Mouse (Mus musculus) hindbrain, embryonic 16.5 days (tissue): ENCODE data around the gene Vash2. TPM values are rescaled to one million over a fixed set of nuclear protein-coding genes. Genes with fewer than 3 reads are reported as not detected.
"Not testable (repeated sequence)": the region's sequence is repeated elsewhere in the genome, so short reads cannot be mapped to it uniquely, and the experiment has no call there.

Experiments used
- ATAC-seq: fragments of 200-750 bp; cut with Nextera tagmentation; 2 replicates; pipeline ENCODE4 v1.8.0; 2017; ENCODE audit warnings: moderate TSS enrichment, moderate library complexity
- H3K27ac ChIP-seq: fragments of 300-500 bp; sonication (generic); 2 replicates; pipeline ENCODE4 v1.5.1; 2014; ENCODE audit warnings: low read depth, mild to moderate bottlenecking, control low read depth, low read length, moderate library complexity
- H3K27me3 ChIP-seq: fragments of 300-500 bp; sonication (generic); replicated peaks from 2 replicates; pipeline ENCODE4 v1.6.1; 2014; ENCODE audit warnings: low read length; ENCODE audit not compliant: control insufficient read depth, insufficient read depth
- H3K36me3 ChIP-seq: fragments of 300-500 bp; sonication (generic); 2 replicates; pipeline ENCODE4 v1.6.1; 2014; ENCODE audit warnings: mild to moderate bottlenecking, low read length, moderate library complexity, mixed read lengths; ENCODE audit not compliant: control insufficient read depth, insufficient read depth
- H3K4me1 ChIP-seq: fragments of 300-500 bp; sonication (generic); 2 replicates; pipeline ENCODE4 v1.6.1; 2014; ENCODE audit warnings: low read depth, low read length; ENCODE audit not compliant: control insufficient read depth, insufficient read depth
- H3K4me2 ChIP-seq: fragments of 300-500 bp; sonication (generic); 2 replicates; pipeline ENCODE4 v1.6.1; 2014; ENCODE audit warnings: mild to moderate bottlenecking, low read length, control low read depth, moderate library complexity
- H3K4me3 ChIP-seq: fragments of 300-500 bp; sonication (generic); 2 replicates; pipeline ENCODE4 v1.5.1; 2014; ENCODE audit warnings: mild to moderate bottlenecking, low read length, control low read depth, moderate library complexity
- H3K9ac ChIP-seq: fragments of 300-500 bp; sonication (generic); 2 replicates; pipeline ENCODE4 v1.6.1; 2014; ENCODE audit warnings: low read depth, mild to moderate bottlenecking, control low read depth, low read length, moderate library complexity
- H3K9me3 ChIP-seq: fragments of 300-500 bp; sonication (generic); 2 replicates; pipeline ENCODE4 v1.6.1; 2014; ENCODE audit warnings: mild to moderate bottlenecking, low read length, moderate library complexity; ENCODE audit not compliant: control insufficient read depth
- WGBS: fragments of 180-500 bp; shearing (Covaris S2); extraction: QIAGEN DNeasy Blood & Tissue Kit; methylation state at CpG from one replicate; pipeline ENCODE4 v1.1.7; 2014; 5-methylcytosine and 5-hydroxymethylcytosine counted together
- polyA plus RNA-seq: library from polyadenylated mRNA; unstranded; fragments of >200 nt; fragmentation: Nextera tagmentation; extraction: Ambion mirVana; gene quantifications from 2 replicates; pipeline ENCODE4 v1.2.1, GENCODE M21; 2015

Vash2 gene
- polyA plus RNA-seq, 1 experiment from 2014 or later, result 76.5 TPM

GRCm38 (mm10) chr1:190944109-190944760 lies 34.9 kb downstream of the Vash2 start:
- Histone ChIP-seq H3K9me3 (no peaks in the 10 kb centered on the region), H3K27me3 (no peaks in the 10 kb centered on the region), H3K36me3 (peaks cover 55% of the 10 kb centered on the region), H3K4me3 (no peak overlapping the region), H3K27ac (no peak overlapping the region), H3K4me1 (no peaks in the 10 kb centered on the region), H3K9ac (no peak overlapping the region), H3K4me2 (no peak overlapping the region)
- WGBS, result 49% methylated on average over 6 of the region's 6 CpGs
- ATAC-seq, result peak; percentile 83

- no peaks in the 10 kb centered on the region for H3K27me3 ChIP-seq
- no peak for ATAC-seq
- no peak overlapping the region for H3K9ac ChIP-seq
- H3K4me1 ChIP-seq, result no peaks in the 10 kb centered on the region
- no peak overlapping the region for H3K4me2 ChIP-seq
- H3K36me3 ChIP-seq, result peaks cover 47% of the 10 kb centered on the region
- 81% methylated on average over 7 of the region's 7 CpGs for WGBS
- no peak overlapping the region for H3K27ac ChIP-seq
- no peaks in the 10 kb centered on the region for H3K9me3 ChIP-seq
- no peak overlapping the region for H3K4me3 ChIP-seq
Observed at GRCm38 (mm10) chr1:190939803-190940202, 39.3 kb downstream of the Vash2 start.

GRCm38 (mm10) chr1:190930181-190930580 lies 48.9 kb downstream of the Vash2 start:
- H3K36me3 ChIP-seq, result peaks cover 4% of the 10 kb centered on the region; the same call in 1 of the 2 replicates
- no peak for ATAC-seq
- no peaks in the 10 kb centered on the region for H3K9me3 ChIP-seq
- H3K27me3 ChIP-seq, result no peaks in the 10 kb centered on the region
- WGBS, result 90% methylated on average over 6 of the region's 6 CpGs
- H3K4me2 ChIP-seq, result no peak overlapping the region
- peaks cover 12% of the 10 kb centered on the region for H3K4me1 ChIP-seq
- no peak overlapping the region for H3K4me3 ChIP-seq
- H3K9ac ChIP-seq, result no peak overlapping the region
- H3K27ac ChIP-seq, result no peak overlapping the region

- Histone ChIP-seq H3K9me3 (no peaks in the 10 kb centered on the region), H3K4me3 (peak overlapping the region; percentile 73), H3K4me1 (peaks cover 12% of the 10 kb centered on the region), H3K4me2 (peak overlapping the region; percentile 75), H3K27ac (peak overlapping the region; percentile 99), H3K9ac (peak overlapping the region; percentile 93), H3K27me3 (no peaks in the 10 kb centered on the region), H3K36me3 (peaks cover 3% of the 10 kb centered on the region; the same call in 1 of the 2 replicates)
- no peak for ATAC-seq
- 8% methylated on average over 27 of the region's 27 CpGs for WGBS
Observed at GRCm38 (mm10) chr1:190929010-190929695, 49.9 kb downstream of the Vash2 start.

GRCm38 (mm10) chr1:190928370-190929009 lies 50.6 kb downstream of the Vash2 start:
- no peaks in the 10 kb centered on the region for H3K27me3 ChIP-seq
- ATAC-seq, result peak; percentile 98
- peak overlapping the region; percentile 75 for H3K4me2 ChIP-seq
- peak overlapping the region; percentile 93 for H3K9ac ChIP-seq
- peaks cover 12% of the 10 kb centered on the region for H3K4me1 ChIP-seq
- peak overlapping the region; percentile 99 for H3K27ac ChIP-seq
- no peaks in the 10 kb centered on the region for H3K36me3 ChIP-seq
- peak overlapping the region; percentile 73 for H3K4me3 ChIP-seq
- no peaks in the 10 kb centered on the region for H3K9me3 ChIP-seq
- WGBS, result under 1% methylated on average over 48 of the region's 79 CpGs

- H3K4me2 ChIP-seq, result peak overlapping the region; percentile 68
- H3K9ac ChIP-seq, result peak overlapping the region; percentile 93
- H3K9me3 ChIP-seq, result no peaks in the 10 kb centered on the region
- peak overlapping the region; percentile 73 for H3K4me3 ChIP-seq
- H3K27ac ChIP-seq, result peak overlapping the region; percentile 99
- H3K36me3 ChIP-seq, result no peaks in the 10 kb centered on the region
- peaks cover 12% of the 10 kb centered on the region for H3K4me1 ChIP-seq
- WGBS, result 20% methylated on average over 16 of the region's 16 CpGs
- peak; percentile 28 for ATAC-seq
- no peaks in the 10 kb centered on the region for H3K27me3 ChIP-seq
Observed at GRCm38 (mm10) chr1:190927751-190928369, 51.2 kb downstream of the Vash2 start.

GRCm38 (mm10) chr1:190927311-190927710 lies 51.8 kb downstream of the Vash2 start:
- Histone ChIP-seq H3K4me1 (peaks cover 12% of the 10 kb centered on the region), H3K9ac (no peak overlapping the region), H3K4me2 (peak overlapping the region; percentile 68), H3K4me3 (no peak overlapping the region), H3K27me3 (no peaks in the 10 kb centered on the region), H3K9me3 (no peaks in the 10 kb centered on the region), H3K36me3 (no peaks in the 10 kb centered on the region), H3K27ac (no peak overlapping the region)
- 93% methylated on average over 3 of the region's 3 CpGs for WGBS
- ATAC-seq, result no peak

GRCm38 (mm10) chr1:190924812-190925211 lies 54.3 kb downstream of the Vash2 start, which contains the start of gene Angel2:
TSS of gene Angel2 (plus strand) at chr1:190925112.
- not testable (repeated sequence) for H3K4me2 ChIP-seq, H3K9me3 ChIP-seq, H3K27ac ChIP-seq, H3K36me3 ChIP-seq, H3K27me3 ChIP-seq, ATAC-seq, H3K4me3 ChIP-seq, H3K4me1 ChIP-seq, H3K9ac ChIP-seq
- 77% methylated on average over 3 of the region's 3 CpGs for WGBS
